8 mouse cellular contexts compared by ENCODE assay signal in genomic region chr17:31295215-31295891, GRCm38 (mm10). TPM values are rescaled to one million over a fixed set of nuclear protein-coding genes. Genes with fewer than 3 reads are reported as not detected.
DNase-seq lines count a peak whose midpoint lies in the region; ATAC-seq and TF ChIP-seq lines count a peak whose summit lies in the region.

No protein-coding gene starts in this region.

- peak overlapping the region; percentile 62 for H3K4me3 ChIP-seq in heart, adult 2 months
- H3K4me3 ChIP-seq in bone marrow, adult 2 months (replicated peaks; ENCODE audit: control insufficient read depth, low read depth, low read length) = peak overlapping the region; percentile 68
- peak overlapping the region; percentile 69 for H3K4me3 ChIP-seq in forebrain, embryonic 16.5 days (replicated peaks; ENCODE audit: low read length)
- H3K4me3 ChIP-seq in megakaryocyte, embryonic 14.5 days (replicated peaks) = peak overlapping the region; percentile 94

- intact Hi-C loops in heart, adult 2 months (cut with DNase I) = loop anchor here (2.0 kb wide), 1 partner anchor 15 kb away; no protein-coding TSS in a partner anchor

- peak in 1 of 2 experiments; percentile 61 for DNase-seq in heart, adult 2 months
- no peak for DNase-seq in heart, adult 9 months (ENCODE audit: low spot score in 2 of 2)
- DNase-seq in kidney, postnatal 4 days = peak; percentile 41 to 57
- DNase-seq in spleen, postnatal 14 days (ENCODE audit: low spot score in 2 of 2) = peak; percentile 48 to 73
- DNase-seq in ovary, postnatal 14 days (ENCODE audit: low spot score) = no peak

- TF ChIP-seq POLR2A in heart, adult 2 months (IDR thresholded peaks at IDR 0.05; ENCODE audit: insufficient read depth, low read depth, low read length) = no peak
- TF ChIP-seq POLR2A in bone marrow, adult 2 months (IDR thresholded peaks at IDR 0.05; ENCODE audit: borderline replicate concordance, control insufficient read depth, low read depth, low read length) = no peak

- 39% methylated on average over 25 of the region's 25 CpGs for WGBS in heart, adult 2 months
- WGBS in bone marrow, adult 2 months = 2% methylated on average over 25 of the region's 25 CpGs
- WGBS in forebrain, embryonic 16.5 days = 26% methylated on average over 25 of the region's 25 CpGs

- peak; percentile 65 for TF ChIP-seq CTCF in heart, adult 2 months (IDR thresholded peaks at IDR 0.05)
- TF ChIP-seq CTCF in bone marrow, adult 2 months (IDR thresholded peaks at IDR 0.05; ENCODE audit: control insufficient read depth, insufficient read depth, low read length) = peak; percentile 77

- H3K9me3 ChIP-seq in forebrain, embryonic 16.5 days (ENCODE audit: control insufficient read depth, low read length) = no peaks in the 10 kb centered on the region
- H3K9me3 ChIP-seq in megakaryocyte, embryonic 14.5 days = no peaks in the 10 kb centered on the region

- no peak overlapping the region; the same call in 1 of the 2 replicates for H3K9ac ChIP-seq in heart, adult 2 months (ENCODE audit: low read depth, low read length)
- peak overlapping the region; percentile 81 for H3K9ac ChIP-seq in forebrain, embryonic 16.5 days (replicated peaks; ENCODE audit: low read depth, low read length)

- no peaks in the 10 kb centered on the region for H3K4me1 ChIP-seq in heart, adult 2 months (ENCODE audit: control insufficient read depth, insufficient read depth, low read length)
- H3K4me1 ChIP-seq in bone marrow, adult 2 months (ENCODE audit: control insufficient read depth, insufficient read depth, low read length) = peaks cover 3% of the 10 kb centered on the region
- H3K4me1 ChIP-seq in forebrain, embryonic 16.5 days (replicated peaks; ENCODE audit: control insufficient read depth, insufficient read depth, low read length) = peaks cover 23% of the 10 kb centered on the region
- peaks cover 69% of the 10 kb centered on the region for H3K4me1 ChIP-seq in megakaryocyte, embryonic 14.5 days

- peak overlapping the region; percentile 96 for H3K4me2 ChIP-seq in forebrain, embryonic 16.5 days (ENCODE audit: low read length)

- no peaks in the 10 kb centered on the region; the same call in 1 of the 2 replicates for H3K79me2 ChIP-seq in heart, adult 2 months (replicated peaks; ENCODE audit: control insufficient read depth, insufficient read depth, low read length)

- peak; percentile 54 for ATAC-seq in forebrain, embryonic 16.5 days

- no peaks in the 10 kb centered on the region for H3K36me3 ChIP-seq in heart, adult 2 months (ENCODE audit: control insufficient read depth, insufficient read depth, low read length)
- no peaks in the 10 kb centered on the region for H3K36me3 ChIP-seq in forebrain, embryonic 16.5 days (ENCODE audit: control insufficient read depth, insufficient read depth)
- peaks cover 8% of the 10 kb centered on the region for H3K36me3 ChIP-seq in megakaryocyte, embryonic 14.5 days (replicated peaks; ENCODE audit: low read length)

- H3K27ac ChIP-seq in heart, adult 2 months = no peak overlapping the region
- peak overlapping the region; percentile 90 for H3K27ac ChIP-seq in bone marrow, adult 2 months (ENCODE audit: control insufficient read depth, insufficient read depth, low read depth, low read length, poor library complexity)
- H3K27ac ChIP-seq in forebrain, embryonic 16.5 days (ENCODE audit: low read length) = no peak overlapping the region; the same call in 1 of the 2 replicates

- H3K27me3 ChIP-seq in heart, adult 2 months (ENCODE audit: control insufficient read depth, insufficient read depth, low read length) = no peaks in the 10 kb centered on the region
- no peaks in the 10 kb centered on the region for H3K27me3 ChIP-seq in forebrain, embryonic 16.5 days (replicated peaks; ENCODE audit: control insufficient read depth, insufficient read depth, low read length)
- H3K27me3 ChIP-seq in megakaryocyte, embryonic 14.5 days (replicated peaks) = peaks cover 2% of the 10 kb centered on the region

- no peak for TF ChIP-seq EP300 in heart, adult 2 months (IDR thresholded peaks at IDR 0.05; ENCODE audit: insufficient read depth, low read depth, low read length)

RNA-seq across cellular contexts. Expression of gene Slc37a1, which starts 8.8 kb away (rescaled TPM):
- total RNA-seq in heart, adult 2 months (2021) = 1 to 10 TPM; 7.3 to 9.1 TPM
- 18.7 and 19.7 TPM in 2 replicates for polyA plus RNA-seq in heart, adult 2 months (2012; rRNA removed)
- polyA plus RNA-seq in bone marrow, adult 2 months (2011; ENCODE audit: insufficient read depth, insufficient read length, low replicate concordance, missing spikeins) = 5.5 and 21.9 TPM in 2 replicates
- polyA plus RNA-seq in forebrain, embryonic 16.5 days (2015; fragmentation: Nextera tagmentation; extraction: Ambion mirVana) = 9.9 and 14.2 TPM in 2 replicates
- polyA plus RNA-seq in megakaryocyte, embryonic 14.5 days (2012; ENCODE audit: insufficient read depth, low replicate concordance) = 3.4 and 4.1 TPM in 2 replicates

RNA-seq across cellular contexts. Expression of gene Rsph1, which starts 18.2 kb away (rescaled TPM):
- total RNA-seq in heart, adult 2 months (2021) = 1 to 10 TPM in 1 of 2 experiments, under 1 TPM in 1; 0.81 to 1.2 TPM
- polyA plus RNA-seq in heart, adult 2 months (2012; rRNA removed) = 0.32 and 1.2 TPM in 2 replicates
- 5.8 and 10.4 TPM in 2 replicates for polyA plus RNA-seq in bone marrow, adult 2 months (2011; ENCODE audit: insufficient read depth, insufficient read length, low replicate concordance, missing spikeins)
- 3.7 and 4.5 TPM in 2 replicates for polyA plus RNA-seq in forebrain, embryonic 16.5 days (2015; fragmentation: Nextera tagmentation; extraction: Ambion mirVana)
- 0.12 TPM in 1 of 2 replicates, not detected in the other for polyA plus RNA-seq in megakaryocyte, embryonic 14.5 days (2012; ENCODE audit: insufficient read depth, low replicate concordance)

Comparison
In these comparisons a context has a peak if more than half of its experiments do, and no peak if none do; other contexts are left out.
1. DNase-seq: peak in kidney, postnatal 4 days (2 of 2) and spleen, postnatal 14 days (2 of 2); none in heart, adult 9 months (0 of 2) and ovary, postnatal 14 days (single experiment).
2. Peak in every context shown above with its lines, with median percentiles within 50 percentile points of each other: H3K4me3 ChIP-seq.